In the genomic region with DNA sequence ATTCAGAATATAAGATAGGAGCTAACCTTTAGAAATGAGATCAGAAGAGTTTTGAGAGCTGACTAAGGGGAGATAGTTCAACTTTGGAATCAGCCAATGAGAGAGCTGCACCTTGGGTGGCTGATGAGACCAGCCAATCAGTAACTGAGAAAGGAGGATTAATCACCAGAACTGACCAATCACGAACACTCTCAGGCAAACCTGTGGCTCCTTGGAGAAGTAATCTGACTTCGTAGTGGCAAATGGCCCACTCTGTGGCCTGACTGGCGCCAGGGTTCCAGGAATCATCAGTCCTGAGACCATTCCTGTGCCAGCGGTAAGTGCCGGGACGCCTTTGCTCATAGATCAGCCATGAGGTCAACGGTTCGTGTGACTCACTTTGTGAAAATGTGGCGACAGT, we compare ENCODE assay signal across 32 mouse cellular contexts. TPM values are rescaled to one million over a fixed set of nuclear protein-coding genes. Genes with fewer than 3 reads are reported as not detected.
A peak's percentile ranks its signal among the peaks of the same experiment; 100 is the strongest.
DNase-seq lines count a peak whose midpoint lies in the region; TF ChIP-seq lines count a peak whose summit lies in the region.
"Had no signal": no experiment of that assay in that cellular context is flagged by ENCODE, and none has a peak within 500 bp of the region (broad histone marks: within the 10 kb centered on the region; RNA-seq: fewer than 3 reads in every experiment).

No protein-coding gene starts in this region.

- no peak for TF ChIP-seq CTCF in C2C12 (IDR thresholded peaks at IDR 0.05; ENCODE audit: control insufficient read depth, insufficient read depth, insufficient read length)

- no peak overlapping the region for H3ac ChIP-seq in C2C12 (ENCODE audit: control insufficient read depth, insufficient read length, low read depth)

- intact Hi-C loops in gastrocnemius, postnatal 14 days (cut with DNase I; ENCODE audit: low total_unique reads) = no loop called here

- peak; percentile 10 for DNase-seq in NIH3T3 (ENCODE audit: low read depth)
- peak; percentile 45 for DNase-seq in gastrocnemius, postnatal 14 days
- DNase-seq in heart, adult 8-10 months (ENCODE audit: low spot score) = no peak
- no peak for DNase-seq in adrenal gland, adult 2 months
- DNase-seq in right cerebral cortex, postnatal 14 days = no peak
- DNase-seq: adrenal gland, postnatal 36 days; cerebellum, adult 8-10 months; cerebellum, postnatal 25 days; forebrain, postnatal 0 days; heart, postnatal 36 days; kidney, adult 9 months; kidney, postnatal 10 days; layer of hippocampus, adult 9-11 months; liver; lung, embryonic 14.5 days; lung, postnatal 14 days; midbrain, embryonic 14.5 days; retina, postnatal 1 day; right cerebral cortex, postnatal 25 days had no signal

- H3K27me3 ChIP-seq in C2C12 (ENCODE audit: control insufficient read depth, insufficient read depth, insufficient read length) = no peaks in the 10 kb centered on the region
- H3K27me3 ChIP-seq: embryonic facial prominence, embryonic 15.5 days; forebrain, embryonic 12.5 days; liver, embryonic 15.5 days; neural tube, embryonic 15.5 days had no signal

- H3K79me2 ChIP-seq in C2C12 (ENCODE audit: control insufficient read depth, insufficient read depth) = no peaks in the 10 kb centered on the region

- H3K36me3 ChIP-seq in C2C12 (ENCODE audit: control insufficient read depth, insufficient read depth) = no peaks in the 10 kb centered on the region
- H3K36me3 ChIP-seq: embryonic facial prominence, embryonic 10.5 days; embryonic facial prominence, embryonic 15.5 days; forebrain, embryonic 12.5 days; hindbrain, embryonic 13.5 days; liver, embryonic 15.5 days; neural tube, embryonic 15.5 days had no signal

- H3K79me3 ChIP-seq in C2C12 (ENCODE audit: low read depth) = no peaks in the 10 kb centered on the region

- no peak overlapping the region for H3K4me3 ChIP-seq in C2C12 (ENCODE audit: insufficient read depth, poor library complexity, severe bottlenecking)
- H3K4me3 ChIP-seq: embryonic facial prominence, embryonic 10.5 days; embryonic facial prominence, embryonic 15.5 days; forebrain, embryonic 12.5 days; hindbrain, embryonic 13.5 days; liver, embryonic 15.5 days; neural tube, embryonic 15.5 days had no signal

TF ChIP-seq in C2C12, 6 proteins besides CTCF, POLR2A, EP300 and RAD21:
- peak; percentile 41 for TF ChIP-seq MYOD1 (IDR thresholded peaks at IDR 0.05; ENCODE audit: control insufficient read depth, insufficient read length, low read depth)
- no peak for TF ChIP-seq MYOG (IDR thresholded peaks at IDR 0.05; ENCODE audit: control insufficient read depth, extremely low read depth, insufficient read length)

RNA-seq across cellular contexts. Expression of gene Myod1, which starts 38.9 kb away (rescaled TPM):
- polyA plus RNA-seq in C2C12 (2012; fragmentation: generic; extraction: Trizol) = 278 TPM
- total RNA-seq in gastrocnemius, postnatal 14 days (2021) = 10 to 100 TPM; 24.3 to 30.6 TPM
- total RNA-seq in heart, adult 8-10 months (2022) = under 1 TPM in 3 of 4 experiments, not detected in 1; 0.12 to 0.16 (median 0.14) TPM
- not detected for total RNA-seq in adrenal gland, adult 2 months (2021)
- polyA plus RNA-seq in adrenal gland, adult 2 months (2012; rRNA removed) = not detected in 2 replicates
- total RNA-seq: adrenal gland, adult 18-20 months; adrenal gland, postnatal 36 days; forebrain, postnatal 0 days; heart, postnatal 36 days; left cerebral cortex, postnatal 10 days; monocyte, adult 5-6 weeks had no signal
- polyA plus RNA-seq: forebrain, postnatal 0 days; intestine, postnatal 0 days; large intestine, adult 2 months; midbrain, embryonic 14.5 days had no signal

RNA-seq across cellular contexts. Expression of gene Kcnc1, which starts 58.9 kb away (rescaled TPM):
- polyA plus RNA-seq in C2C12 (2012; fragmentation: generic; extraction: Trizol) = 0.01 TPM
- 10 to 100 TPM; 34.8 to 35.1 TPM for total RNA-seq in gastrocnemius, postnatal 14 days (2021)
- under 1 TPM; 0.28 to 0.69 (median 0.39) TPM for total RNA-seq in heart, adult 8-10 months (2022)
- under 1 TPM; 0.28 to 0.37 TPM for total RNA-seq in adrenal gland, adult 2 months (2021)
- 0.75 and 0.76 TPM in 2 replicates for polyA plus RNA-seq in adrenal gland, adult 2 months (2012; rRNA removed)
- total RNA-seq: monocyte, adult 5-6 weeks had no signal
- polyA plus RNA-seq: heart, embryonic 16.5 days; liver, embryonic 15.5 days had no signal

Comparison
In these comparisons a context has a peak if more than half of its experiments do, and no peak if none do; other contexts are left out.
1. DNase-seq: peak in NIH3T3 (single experiment) and gastrocnemius, postnatal 14 days (single experiment); none in heart, adult 8-10 months (single experiment), adrenal gland, adult 2 months (single experiment) and right cerebral cortex, postnatal 14 days (single experiment).
2. RNA of gene Myod1, which starts 38.9 kb away (total RNA-seq): 24.3 to 30.6 TPM in gastrocnemius, postnatal 14 days; 0.12 to 0.16 TPM in heart, adult 8-10 months and not detected in adrenal gland, adult 2 months; every median in the first group is over 10 times any median in the second.
3. RNA of gene Kcnc1, which starts 58.9 kb away (total RNA-seq): 34.8 to 35.1 TPM in gastrocnemius, postnatal 14 days; 0.28 to 0.69 TPM in heart, adult 8-10 months and 0.28 to 0.37 TPM in adrenal gland, adult 2 months; every median in the first group is over 10 times any median in the second.